Mouse (Mus musculus) G1E (cell line): Measurements from ENCODE around the gene Rnf152.

Experiments used
- CTCF ChIP-seq: IDR thresholded peaks from 2 replicates; pipeline ENCODE4 v1.5.1; 2012; ENCODE audit warnings: low read depth, low read length, inconsistent platforms, mixed read lengths
- GATA1 ChIP-seq: IDR thresholded peaks from 2 replicates; pipeline ENCODE4 v1.6.1; 2012; ENCODE audit warnings: borderline replicate concordance, low read length, inconsistent platforms, mixed read lengths

DNA sequence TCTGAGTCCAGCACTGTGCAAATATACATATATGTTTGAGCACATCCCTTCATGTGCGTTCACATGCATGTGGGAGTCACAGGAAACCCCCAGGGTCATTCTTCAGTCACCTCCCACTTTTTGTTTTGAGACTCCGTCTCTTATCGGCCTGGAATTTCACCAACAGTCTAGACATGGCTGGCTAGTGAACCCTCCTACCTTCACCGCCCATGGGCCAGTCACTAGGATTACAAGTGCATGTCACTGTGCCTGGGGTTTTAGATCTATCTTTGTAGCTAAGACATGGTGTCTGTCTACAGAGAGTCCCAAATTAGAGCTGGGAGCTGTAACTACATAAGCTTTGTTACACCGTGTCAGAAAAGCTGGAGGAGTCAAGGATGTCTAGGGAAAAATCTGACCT is 69.6 kb downstream of the Rnf152 start:
- TF ChIP-seq CTCF, result no peak
- TF ChIP-seq GATA1, result no peak
